Comparison of ENCODE assay signal across 19 mouse cellular contexts in the genomic region with DNA sequence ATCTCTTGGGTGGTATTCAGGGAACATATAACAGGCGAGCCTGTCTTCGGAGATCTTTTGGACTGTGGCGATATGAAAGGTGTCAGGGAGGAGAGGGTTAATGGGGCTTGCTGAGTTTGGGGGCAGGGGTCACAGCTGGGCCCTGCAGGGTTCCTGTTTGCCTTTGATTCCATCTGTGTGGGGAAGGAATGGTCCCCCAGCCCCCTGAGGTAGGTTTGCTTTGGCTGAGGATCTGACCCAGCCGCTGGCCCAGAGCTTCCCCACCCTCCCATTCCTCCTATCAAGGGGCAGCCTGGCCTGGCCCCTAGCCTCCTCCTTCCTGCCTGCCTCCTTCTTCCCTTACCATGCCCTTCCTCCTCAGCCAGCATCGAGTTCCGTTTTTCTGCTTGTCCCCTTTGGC. TPM values are rescaled to one million over a fixed set of nuclear protein-coding genes. Genes with fewer than 3 reads are reported as not detected.
DNase-seq lines count a peak whose midpoint lies in the region; ATAC-seq lines count a peak whose summit lies in the region.
"Had no signal": no experiment of that assay in that cellular context is flagged by ENCODE, and none has a peak within 500 bp of the region (broad histone marks: within the 10 kb centered on the region; RNA-seq: fewer than 3 reads in every experiment).

No protein-coding gene starts in this region.

- no peak overlapping the region for H3K9ac ChIP-seq in kidney, embryonic 14.5 days (ENCODE audit: low read depth, low read length)
- H3K9ac ChIP-seq in kidney, embryonic 16.5 days (replicated peaks; ENCODE audit: low read length), result no peak overlapping the region
- no peak overlapping the region for H3K9ac ChIP-seq in embryonic facial prominence, embryonic 11.5 days (replicated peaks; ENCODE audit: low read length)
- H3K9ac ChIP-seq: midbrain, embryonic 15.5 days had no signal

- peaks cover 23% of the 10 kb centered on the region for H3K4me1 ChIP-seq in kidney, embryonic 14.5 days (ENCODE audit: control insufficient read depth, insufficient read depth, low read length)
- H3K4me1 ChIP-seq in kidney, embryonic 16.5 days (ENCODE audit: insufficient read depth, low read length), result peaks cover 11% of the 10 kb centered on the region
- H3K4me1 ChIP-seq in embryonic facial prominence, embryonic 11.5 days (ENCODE audit: control insufficient read depth, insufficient read depth, low read length), result 0 out of 2 replicates have a peak, but pooled peaks cover 4% of the 10 kb centered on the region

- 8% methylated on average over 6 of the region's 6 CpGs for WGBS in kidney, embryonic 14.5 days
- WGBS in kidney, embryonic 16.5 days, result 22% methylated on average over 6 of the region's 6 CpGs
- 6% methylated on average over 6 of the region's 6 CpGs for WGBS in embryonic facial prominence, embryonic 11.5 days

- intact Hi-C loops in gastrocnemius, postnatal 14 days (cut with DNase I; ENCODE audit: low total_unique reads), result no loop called here

- ATAC-seq in kidney, embryonic 14.5 days (ENCODE audit: low FRiP score, low TSS enrichment), result peak; percentile 33; the same call in 1 of the 2 replicates
- ATAC-seq in kidney, embryonic 16.5 days (ENCODE audit: low FRiP score, low TSS enrichment), result no peak; the same call in 1 of the 2 replicates
- no peak for ATAC-seq in embryonic facial prominence, embryonic 11.5 days (replicated peaks; ENCODE audit: insufficient number of reproducible peaks, low FRiP score, low TSS enrichment, low read depth)
- ATAC-seq: activated CD4-positive, CD25-positive, alpha-beta regulatory T cell, adult 4 months; lung, postnatal 0 days; midbrain, embryonic 15.5 days had no signal

- H3K9me3 ChIP-seq in kidney, embryonic 14.5 days (ENCODE audit: control insufficient read depth, low read length), result no peaks in the 10 kb centered on the region
- no peaks in the 10 kb centered on the region for H3K9me3 ChIP-seq in kidney, embryonic 16.5 days (ENCODE audit: low read length)
- no peaks in the 10 kb centered on the region for H3K9me3 ChIP-seq in embryonic facial prominence, embryonic 11.5 days (replicated peaks; ENCODE audit: control insufficient read depth, low read length)
- H3K9me3 ChIP-seq: midbrain, embryonic 15.5 days had no signal

- no peak overlapping the region for H3K27ac ChIP-seq in kidney, embryonic 14.5 days (ENCODE audit: low read depth, low read length)
- no peak overlapping the region for H3K27ac ChIP-seq in kidney, embryonic 16.5 days (ENCODE audit: low read length)
- no peak overlapping the region for H3K27ac ChIP-seq in embryonic facial prominence, embryonic 11.5 days (replicated peaks; ENCODE audit: low read depth, low read length)
- H3K27ac ChIP-seq: midbrain, embryonic 15.5 days had no signal

- H3K36me3 ChIP-seq in kidney, embryonic 14.5 days (ENCODE audit: control insufficient read depth, insufficient read depth, low read length), result no peaks in the 10 kb centered on the region
- no peaks in the 10 kb centered on the region for H3K36me3 ChIP-seq in kidney, embryonic 16.5 days (ENCODE audit: insufficient read depth, low read length)
- no peaks in the 10 kb centered on the region for H3K36me3 ChIP-seq in embryonic facial prominence, embryonic 11.5 days (replicated peaks; ENCODE audit: control insufficient read depth, insufficient read depth, low read depth, low read length)
- H3K36me3 ChIP-seq: midbrain, embryonic 15.5 days had no signal

- DNase-seq in right cerebral cortex, postnatal 4 days, result peak; percentile 6
- DNase-seq in right cerebral cortex, postnatal 14 days, result no peak
- DNase-seq in embryonic facial prominence, embryonic 11.5 days (ENCODE audit: low spot score), result peak; percentile 29
- DNase-seq in cerebellum, postnatal 4 days (ENCODE audit: low spot score in 2 of 2), result no peak
- DNase-seq in gastrocnemius, postnatal 14 days, result no peak
- DNase-seq: cerebellum, adult 11 months; cerebellum, postnatal 36 days; heart, adult 11 months; kidney, postnatal 14 days; layer of hippocampus, postnatal 36 days had no signal

- H3K4me3 ChIP-seq in kidney, embryonic 14.5 days (ENCODE audit: low read length), result no peak overlapping the region
- no peak overlapping the region for H3K4me3 ChIP-seq in kidney, embryonic 16.5 days (ENCODE audit: low read length)
- H3K4me3 ChIP-seq in embryonic facial prominence, embryonic 11.5 days (ENCODE audit: low read depth, low read length), result no peak overlapping the region
- H3K4me3 ChIP-seq: midbrain, embryonic 15.5 days had no signal

- no peaks in the 10 kb centered on the region for H3K27me3 ChIP-seq in kidney, embryonic 14.5 days (ENCODE audit: control insufficient read depth, insufficient read depth, low read length)
- no peaks in the 10 kb centered on the region for H3K27me3 ChIP-seq in kidney, embryonic 16.5 days (ENCODE audit: insufficient read depth, low read length)
- H3K27me3 ChIP-seq in embryonic facial prominence, embryonic 11.5 days (ENCODE audit: control insufficient read depth, insufficient read depth, low read length), result no peaks in the 10 kb centered on the region
- H3K27me3 ChIP-seq: midbrain, embryonic 15.5 days had no signal

- no peak overlapping the region for H3K4me2 ChIP-seq in kidney, embryonic 14.5 days (replicated peaks; ENCODE audit: low read depth, low read length)
- no peak overlapping the region for H3K4me2 ChIP-seq in kidney, embryonic 16.5 days (replicated peaks; ENCODE audit: low read depth, low read length)
- H3K4me2 ChIP-seq in embryonic facial prominence, embryonic 11.5 days (ENCODE audit: low read depth, low read length), result no peak overlapping the region
- H3K4me2 ChIP-seq: midbrain, embryonic 15.5 days had no signal

RNA-seq across cellular contexts. Expression of gene Atp1a2, which starts 5.0 kb away (rescaled TPM):
- 0.66 and 0.96 TPM in 2 replicates for polyA plus RNA-seq in kidney, embryonic 14.5 days (2014; fragmentation: Nextera tagmentation; extraction: Ambion mirVana)
- polyA plus RNA-seq in kidney, embryonic 16.5 days (2015; fragmentation: Nextera tagmentation; extraction: Ambion mirVana), result 1.7 and 2.4 TPM in 2 replicates
- polyA plus RNA-seq in embryonic facial prominence, embryonic 11.5 days (2014; fragmentation: Nextera tagmentation; extraction: Ambion mirVana), result 0.60 and 0.65 TPM in 2 replicates
- total RNA-seq in gastrocnemius, postnatal 14 days (2021), result 1,000 to 10,000 TPM in 1 of 2 experiments, 100 to 1,000 TPM in 1; 826 to 1,026 TPM

RNA-seq across cellular contexts. Expression of gene Kcnj9, which starts 26.3 kb away (rescaled TPM):
- polyA plus RNA-seq in kidney, embryonic 14.5 days (2014; fragmentation: Nextera tagmentation; extraction: Ambion mirVana), result 0.20 TPM in 1 of 2 replicates, not detected in the other
- not detected in 2 replicates for polyA plus RNA-seq in kidney, embryonic 16.5 days (2015; fragmentation: Nextera tagmentation; extraction: Ambion mirVana)
- polyA plus RNA-seq in embryonic facial prominence, embryonic 11.5 days (2014; fragmentation: Nextera tagmentation; extraction: Ambion mirVana), result 0.54 and 0.65 TPM in 2 replicates
- total RNA-seq in gastrocnemius, postnatal 14 days (2021), result not detected
- polyA plus RNA-seq: heart, embryonic 16.5 days; intestine, embryonic 14.5 days; lung, postnatal 0 days had no signal

RNA-seq across cellular contexts. Expression of gene Kcnj10, which starts 38.2 kb away (rescaled TPM):
- 0.31 and 0.57 TPM in 2 replicates for polyA plus RNA-seq in kidney, embryonic 14.5 days (2014; fragmentation: Nextera tagmentation; extraction: Ambion mirVana)
- 1.2 and 1.6 TPM in 2 replicates for polyA plus RNA-seq in kidney, embryonic 16.5 days (2015; fragmentation: Nextera tagmentation; extraction: Ambion mirVana)
- 0.07 and 0.11 TPM in 2 replicates for polyA plus RNA-seq in embryonic facial prominence, embryonic 11.5 days (2014; fragmentation: Nextera tagmentation; extraction: Ambion mirVana)
- under 1 TPM; 0.29 to 0.96 TPM for total RNA-seq in gastrocnemius, postnatal 14 days (2021)

RNA-seq across cellular contexts. Expression of gene Igsf8, which starts 41.4 kb away (rescaled TPM):
- polyA plus RNA-seq in kidney, embryonic 14.5 days (2014; fragmentation: Nextera tagmentation; extraction: Ambion mirVana), result 39.5 and 53.1 TPM in 2 replicates
- polyA plus RNA-seq in kidney, embryonic 16.5 days (2015; fragmentation: Nextera tagmentation; extraction: Ambion mirVana), result 60.2 and 69.7 TPM in 2 replicates
- polyA plus RNA-seq in embryonic facial prominence, embryonic 11.5 days (2014; fragmentation: Nextera tagmentation; extraction: Ambion mirVana), result 30.1 and 36.7 TPM in 2 replicates
- 10 to 100 TPM; 11.1 to 12.5 TPM for total RNA-seq in gastrocnemius, postnatal 14 days (2021)

RNA-seq across cellular contexts. Expression of gene Atp1a4, which starts 44.6 kb away (rescaled TPM):
- polyA plus RNA-seq in kidney, embryonic 14.5 days (2014; fragmentation: Nextera tagmentation; extraction: Ambion mirVana), result not detected in 2 replicates
- 0.05 TPM in 1 of 2 replicates, not detected in the other for polyA plus RNA-seq in kidney, embryonic 16.5 days (2015; fragmentation: Nextera tagmentation; extraction: Ambion mirVana)
- polyA plus RNA-seq in embryonic facial prominence, embryonic 11.5 days (2014; fragmentation: Nextera tagmentation; extraction: Ambion mirVana), result not detected in 2 replicates
- under 1 TPM; 0.66 to 0.96 TPM for total RNA-seq in gastrocnemius, postnatal 14 days (2021)
- total RNA-seq: layer of hippocampus, postnatal 36 days had no signal
- polyA plus RNA-seq: activated CD4-positive, CD25-positive, alpha-beta regulatory T cell, adult 4 months; intestine, embryonic 14.5 days; midbrain, embryonic 15.5 days; neural tube, embryonic 14.5 days; spleen, adult 2 months had no signal

Comparison
In these comparisons a context has a peak if more than half of its experiments do, and no peak if none do; other contexts are left out.
1. DNase-seq: peak in right cerebral cortex, postnatal 4 days (single experiment) and embryonic facial prominence, embryonic 11.5 days (single experiment); none in right cerebral cortex, postnatal 14 days (single experiment), cerebellum, postnatal 4 days (0 of 2) and gastrocnemius, postnatal 14 days (single experiment).